Mouse (Mus musculus): Measurements from ENCODE around the gene Cox5b.
"Not testable (repeated sequence)": the region's sequence is repeated elsewhere in the genome, so short reads cannot be mapped to it uniquely, and the experiment has no call there.

Gene Cox5b

GRCm38 (mm10) chr1:36691271-36692155 lies at the start of gene Cox5b:
Gene Cox5b, plus strand, starts transcription at chr1:36691449.
- peak; percentile 98 for DNase-seq

DNA sequence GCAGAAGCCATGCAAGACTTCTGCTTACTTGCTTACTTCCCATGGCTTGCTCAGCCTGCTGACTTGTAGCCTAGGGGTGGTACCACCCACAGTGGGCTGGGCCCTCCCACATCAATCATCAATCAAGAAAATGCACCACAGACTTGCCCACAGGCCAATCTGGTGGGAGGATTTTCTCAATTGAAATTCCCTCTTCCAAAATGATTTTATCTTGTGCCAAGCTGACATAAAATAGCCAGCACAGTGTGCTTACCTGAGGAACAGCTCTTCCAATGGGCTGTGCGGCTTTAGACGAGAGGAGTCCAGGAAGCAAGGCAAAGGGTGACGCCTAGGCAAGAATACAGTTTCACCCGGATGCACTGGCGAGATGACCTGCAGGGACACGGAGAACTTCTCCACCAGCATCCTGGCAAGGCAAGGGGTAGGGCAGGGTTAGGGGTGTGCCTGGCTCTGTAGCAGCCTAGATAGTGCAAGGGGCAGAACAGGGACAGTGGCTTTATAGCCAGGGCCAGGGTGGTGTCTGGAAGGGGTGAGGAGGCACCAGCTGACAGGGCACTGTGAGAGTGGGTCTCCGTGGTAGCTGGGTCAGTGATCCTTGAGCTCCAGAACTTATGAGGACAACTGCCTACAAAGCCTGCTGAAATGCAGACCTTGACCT lies 47.2 kb upstream of the Cox5b start:
- DNase-seq: no peak

GRCm38 (mm10) chr1:36644615-36645007 lies 46.6 kb upstream of the Cox5b start:
- DNase-seq: no peak

DNA sequence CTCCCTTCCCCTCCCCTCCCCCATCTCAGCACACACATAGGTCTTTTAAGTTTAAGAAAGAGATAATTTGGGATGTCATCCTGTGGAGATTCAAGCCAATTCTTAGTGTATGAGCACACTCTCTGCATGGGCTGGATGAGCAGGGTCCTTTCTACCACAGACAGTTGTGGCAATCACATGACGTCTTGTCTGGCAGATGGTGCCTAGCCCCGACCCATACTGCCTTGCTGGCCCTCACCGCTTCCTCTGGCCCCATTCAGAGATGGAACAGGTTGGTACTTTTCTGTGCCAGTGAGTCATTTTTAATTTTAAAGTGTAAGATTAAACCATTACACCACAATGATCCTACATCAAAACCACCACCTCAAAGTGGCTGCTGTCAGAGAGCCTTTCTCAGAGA lies 45.0 kb upstream of the Cox5b start:
- DNase-seq: no peak

- DNase-seq: no peak
Observed at GRCm38 (mm10) chr1:36647631-36648030, 43.6 kb upstream of the Cox5b start.

GRCm38 (mm10) chr1:36655039-36655438 lies 36.2 kb upstream of the Cox5b start:
- no peak for DNase-seq

DNA sequence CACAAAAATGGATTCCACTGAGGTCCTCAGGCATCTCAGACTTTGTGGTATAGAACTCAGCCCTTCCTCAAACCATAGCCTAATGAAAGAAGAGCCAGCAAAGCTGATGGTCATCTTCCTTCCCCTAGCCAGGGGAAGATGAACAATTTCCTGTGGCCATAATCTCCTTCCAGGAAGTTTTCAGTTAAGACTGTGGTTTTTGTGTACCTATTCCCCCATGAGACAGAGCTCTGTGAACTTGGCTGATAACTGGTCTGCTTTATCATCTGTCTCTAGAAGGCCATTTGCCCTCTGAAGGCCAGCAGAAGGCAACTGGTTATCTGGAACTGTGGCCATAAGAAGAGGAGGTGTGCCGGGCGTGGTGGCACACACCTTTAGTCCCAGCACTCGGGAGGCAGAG lies 35.0 kb upstream of the Cox5b start:
- DNase-seq: no peak

GRCm38 (mm10) chr1:36657658-36658415 lies 33.4 kb upstream of the Cox5b start:
- no peak for DNase-seq

- no peak for DNase-seq
Observed at GRCm38 (mm10) chr1:36658621-36659399, 32.4 kb upstream of the Cox5b start.

DNA sequence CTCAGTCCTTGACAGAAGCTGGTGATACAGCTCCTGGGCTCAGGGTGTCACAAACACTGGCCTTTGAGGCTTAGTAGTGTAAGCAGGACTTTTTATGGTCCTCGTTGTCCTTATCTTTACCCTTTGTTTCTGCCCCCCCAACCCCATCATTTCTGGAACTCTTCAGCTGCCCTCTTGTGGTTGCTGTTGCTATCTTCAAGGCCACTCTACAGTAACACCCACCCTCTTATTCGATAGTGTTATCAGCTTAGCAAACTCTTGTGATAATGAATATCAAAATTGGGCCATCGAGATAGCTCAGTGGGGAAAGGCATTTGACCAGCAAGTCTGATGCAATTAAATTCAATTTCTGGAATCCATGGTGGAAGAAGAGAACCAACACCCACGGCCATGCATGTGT lies 26.8 kb upstream of the Cox5b start:
- peak; percentile 55 for DNase-seq

- no peak for DNase-seq
Observed at GRCm38 (mm10) chr1:36665165-36665723, 26.0 kb upstream of the Cox5b start.

GRCm38 (mm10) chr1:36665934-36666333 lies 25.3 kb upstream of the Cox5b start:
- no peak for DNase-seq

DNA sequence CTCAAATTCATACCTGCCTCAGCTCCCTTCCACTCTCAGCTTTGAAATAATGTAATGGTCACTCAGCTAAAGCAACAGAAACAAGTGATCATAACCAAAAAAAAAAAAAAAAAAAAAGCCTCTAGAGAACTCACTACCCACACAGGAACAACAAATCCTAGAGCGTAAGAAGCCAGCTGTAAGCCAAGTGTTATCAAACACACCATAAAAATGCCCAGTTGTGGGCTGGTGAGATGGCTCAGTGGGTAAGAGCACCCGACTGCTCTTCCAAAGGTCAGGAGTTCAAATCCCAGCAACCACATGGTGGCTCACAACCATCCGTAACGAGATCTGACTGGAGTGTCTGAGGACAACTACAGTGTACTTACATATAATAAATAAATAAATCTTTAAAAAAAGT lies 23.2 kb upstream of the Cox5b start:
- DNase-seq: not testable (repeated sequence)

- DNase-seq: no peak
Observed at GRCm38 (mm10) chr1:36670256-36670655, 21.0 kb upstream of the Cox5b start.

DNA sequence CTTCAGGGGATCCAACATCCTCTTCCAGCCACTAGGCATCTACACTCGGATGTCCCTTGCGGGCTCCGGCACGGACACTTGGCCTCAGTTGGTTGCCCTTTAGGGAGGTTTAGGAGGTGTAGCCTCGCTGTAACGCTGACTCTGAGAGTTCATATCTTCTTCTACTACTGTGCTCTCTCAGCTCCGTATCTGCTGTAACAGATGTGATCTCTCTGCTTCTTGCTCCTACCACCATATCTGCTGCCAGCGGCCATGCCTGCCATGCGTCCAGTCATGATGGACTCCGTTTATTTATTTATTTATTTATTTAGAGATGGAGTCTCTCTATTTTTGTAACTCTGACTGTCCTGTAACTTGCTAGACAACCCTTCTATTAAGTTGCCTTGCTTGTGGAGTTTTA lies 20.0 kb upstream of the Cox5b start:
- no peak for DNase-seq

DNA sequence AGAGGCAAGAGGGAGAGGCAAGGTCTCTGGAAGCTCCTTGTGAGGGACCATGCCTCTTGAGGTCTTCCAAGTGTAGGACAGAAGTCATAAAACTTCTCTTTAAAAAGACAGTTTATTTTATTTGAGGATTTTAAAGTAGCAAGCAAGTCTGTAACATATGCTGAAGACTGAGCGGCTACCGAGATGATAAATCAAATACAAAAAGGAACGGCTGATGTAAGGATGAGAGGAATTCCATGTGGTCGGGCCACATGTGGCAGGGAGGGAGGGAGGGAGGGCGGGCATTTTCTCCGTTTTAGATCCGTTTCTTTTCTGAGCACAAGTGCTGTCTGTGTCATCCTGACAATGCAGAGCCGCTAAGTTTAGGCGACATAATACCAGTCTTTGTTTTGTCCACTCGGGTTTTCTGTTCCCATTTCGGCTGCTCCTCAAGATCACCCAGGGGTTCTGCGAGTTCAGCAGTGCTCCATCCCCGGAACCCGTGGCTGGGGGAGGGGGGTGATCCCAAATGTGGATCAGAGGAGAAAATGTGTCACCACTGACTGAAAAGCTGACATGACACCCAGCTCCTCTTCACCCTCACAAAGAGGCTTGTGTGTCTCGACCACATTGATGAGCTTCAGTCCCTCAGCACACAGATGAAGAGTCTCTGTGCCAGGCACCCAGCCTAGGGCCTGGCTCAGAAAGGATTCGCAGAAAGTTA lies 18.4 kb upstream of the Cox5b start:
- no peak for DNase-seq

DNA sequence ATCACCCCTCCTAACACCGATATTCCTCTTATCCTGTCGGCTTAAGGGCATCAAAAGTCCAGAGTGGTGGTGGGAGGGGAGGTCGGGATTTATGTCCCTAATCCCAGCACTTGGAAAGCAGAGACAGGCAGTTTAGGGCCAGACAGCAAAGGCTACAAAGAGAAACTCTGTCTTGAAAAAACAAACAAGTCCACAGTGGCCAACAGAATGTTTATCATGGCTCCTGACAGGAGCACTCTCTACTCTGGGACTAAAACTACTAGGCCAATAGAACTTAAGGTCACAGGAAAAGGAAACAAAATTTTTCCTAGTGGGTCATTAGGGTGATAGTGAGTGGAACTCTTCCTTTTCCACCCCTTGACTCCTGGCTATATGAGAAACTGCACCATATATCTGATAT lies 16.3 kb upstream of the Cox5b start:
- DNase-seq: no peak

DNA sequence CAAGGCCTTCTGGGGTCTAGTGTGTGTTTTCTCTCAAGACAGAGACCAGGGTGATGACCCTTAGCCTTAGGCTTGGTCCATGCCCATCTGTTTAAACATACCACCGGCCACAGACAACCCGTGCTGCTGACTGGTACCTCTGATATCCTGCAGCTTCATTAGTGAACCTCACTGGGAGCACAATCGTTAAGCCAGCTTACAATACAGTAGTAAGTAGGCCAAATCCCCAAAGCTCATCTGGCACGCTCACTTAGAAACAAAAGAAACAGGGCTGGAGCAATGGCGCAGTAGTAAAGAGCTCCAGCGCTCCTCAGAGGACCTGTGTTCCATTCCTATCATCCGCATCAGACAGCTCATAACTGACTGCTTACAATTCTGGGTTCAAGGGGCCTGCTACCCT lies 10.4 kb upstream of the Cox5b start:
- DNase-seq: no peak

GRCm38 (mm10) chr1:36682620-36683355 lies 8.5 kb upstream of the Cox5b start, which contains the start of gene Fam178b:
Gene Fam178b, minus strand, starts transcription at chr1:36683183.
- no peak for DNase-seq

DNA sequence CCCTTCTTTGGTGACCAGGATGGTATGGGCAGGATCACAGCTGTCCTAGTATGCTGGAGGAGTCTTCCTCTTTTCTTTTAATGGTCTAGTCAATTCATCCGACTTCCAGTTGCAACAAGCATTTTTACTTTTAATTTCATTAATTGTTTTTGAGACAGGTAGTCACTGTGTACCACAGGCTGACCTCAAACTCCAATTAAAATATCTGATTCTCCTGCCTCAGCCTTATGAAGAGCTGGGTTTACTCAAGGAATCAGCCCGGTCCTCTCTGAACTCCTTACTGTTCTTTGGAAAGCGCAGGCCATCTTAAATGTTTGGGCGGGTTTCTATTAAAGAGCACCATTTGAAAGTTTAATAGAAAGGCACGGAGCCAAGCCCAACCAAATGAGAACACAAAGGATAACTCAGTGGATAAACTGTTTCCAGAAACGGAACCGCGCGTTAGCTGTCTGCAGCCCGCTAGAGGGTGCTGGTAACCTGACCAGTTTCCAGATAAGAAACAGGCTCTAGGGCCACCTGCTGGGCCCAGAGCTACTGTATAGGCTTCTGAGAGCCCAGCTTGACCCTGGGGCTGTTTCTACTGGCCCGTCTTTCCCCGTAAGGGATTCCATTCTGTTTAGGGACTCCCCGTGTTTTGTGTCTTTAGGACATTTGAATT lies 7.3 kb upstream of the Cox5b start:
- DNase-seq: peak; percentile 91

All from lung, postnatal 36 days (tissue).